Mouse (Mus musculus) left cerebral cortex, postnatal 25 days (tissue): ENCODE results near the gene Actr2. TPM values are rescaled to one million over a fixed set of nuclear protein-coding genes. Genes with fewer than 3 reads are reported as not detected.
"Not testable (repeated sequence)": the region's sequence is repeated elsewhere in the genome, so short reads cannot be mapped to it uniquely, and the experiment has no call there.

Source experiments
- DNase-seq, 2 experiments: peaks; one replicate each; pipeline ENCODE4 v3.0.0; 2022; ENCODE audit warnings: low spot score in 2 of 2, mixed read lengths in 1 of 2
- intact Hi-C: fragments of 180-260 bp; cut with DNase I; formaldehyde crosslinking; loops from one replicate; pipeline ENCODE4 v1.15.1; 2025
- total RNA-seq, 2 experiments: library from RNA; stranded (reverse); gene quantifications; 2 replicates each; pipeline ENCODE4 v1.2.3; 2021

Actr2 gene
- total RNA-seq, 2 experiments from 2014 or later: 270 to 288 TPM

DNA sequence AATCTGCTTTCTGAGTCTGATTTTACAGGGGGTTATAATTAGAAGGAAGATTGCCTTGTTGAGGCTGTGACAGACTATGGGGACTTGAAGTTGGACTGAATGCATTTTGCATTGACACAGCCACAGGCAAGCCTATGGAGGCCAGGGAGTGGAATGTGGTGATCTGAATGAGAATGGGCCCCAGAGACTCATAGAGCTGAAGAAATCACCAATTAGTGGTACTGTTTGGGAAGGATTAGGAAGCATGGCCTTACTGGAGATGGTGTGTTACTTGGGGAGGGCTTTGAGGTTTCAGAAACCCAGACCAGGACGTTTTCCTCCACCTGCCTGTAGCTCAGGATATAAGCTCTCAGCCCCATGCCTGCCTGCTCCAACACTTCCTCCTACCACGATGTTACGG, 53.0 kb downstream of the Actr2 start:
- DNase-seq: no peak
- intact Hi-C loops: no loop called here

DNA sequence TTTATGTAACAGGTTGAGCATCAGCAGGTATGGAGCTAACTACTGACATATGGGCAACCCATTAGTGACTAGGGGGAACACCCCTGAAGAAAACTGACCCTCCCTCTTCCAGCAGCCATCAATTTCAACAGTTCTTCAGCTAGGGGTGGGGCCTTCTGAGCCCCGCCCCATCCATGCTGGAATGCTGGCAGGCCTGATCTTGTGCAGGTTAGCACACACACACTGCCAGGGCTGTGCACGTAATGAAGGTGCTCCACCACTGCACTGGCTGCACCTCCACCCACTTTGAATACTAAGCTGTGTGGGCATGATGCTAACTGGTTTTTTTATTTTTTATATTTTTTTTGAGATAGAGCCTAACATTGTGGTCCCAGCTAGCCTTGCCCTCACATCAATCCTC, 55.3 kb downstream of the Actr2 start:
- DNase-seq: no peak
- intact Hi-C loops: no loop called here

DNA sequence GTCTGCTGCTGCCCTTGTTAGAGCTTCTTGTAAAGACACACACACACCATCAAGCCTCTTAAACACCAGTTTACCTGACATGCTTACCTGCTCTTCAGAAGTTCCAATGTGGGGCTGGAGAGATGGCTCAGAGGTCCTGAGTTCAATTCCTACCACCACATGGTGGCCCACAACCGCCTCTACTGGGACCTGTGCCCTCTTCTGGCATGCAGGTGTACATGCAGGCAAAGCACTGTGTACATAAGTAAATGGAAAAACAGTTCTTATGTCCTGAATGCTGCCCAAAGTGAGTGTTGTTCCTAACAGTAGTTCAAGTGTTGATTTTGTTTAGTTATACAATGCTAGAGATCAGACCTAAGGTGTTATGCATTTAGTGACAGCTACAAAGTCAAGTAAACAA, 56.5 kb downstream of the Actr2 start:
- no peak for DNase-seq
- intact Hi-C loops: no loop called here

DNA sequence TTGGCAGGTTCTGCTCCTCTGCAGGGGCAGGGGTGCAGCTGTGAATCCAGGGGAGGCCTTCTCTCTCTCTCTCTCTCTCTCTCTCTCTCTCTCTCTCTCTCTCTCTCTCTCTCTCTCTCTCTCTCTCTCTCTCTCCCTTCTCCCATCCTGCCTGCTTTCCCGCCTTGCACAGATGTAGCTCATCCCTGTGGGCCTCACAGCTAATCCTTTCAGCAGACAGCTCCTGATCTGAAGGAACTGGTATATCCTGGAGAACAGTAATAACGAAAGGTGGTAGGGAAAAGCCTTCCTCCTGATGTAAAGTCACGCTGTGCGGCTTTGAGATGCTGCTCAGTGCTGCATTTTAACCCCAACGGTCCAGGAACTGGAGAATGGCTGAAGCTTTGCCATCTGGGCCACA, 58.1 kb downstream of the Actr2 start:
- no peak for DNase-seq
- intact Hi-C loops: no loop called here

DNA sequence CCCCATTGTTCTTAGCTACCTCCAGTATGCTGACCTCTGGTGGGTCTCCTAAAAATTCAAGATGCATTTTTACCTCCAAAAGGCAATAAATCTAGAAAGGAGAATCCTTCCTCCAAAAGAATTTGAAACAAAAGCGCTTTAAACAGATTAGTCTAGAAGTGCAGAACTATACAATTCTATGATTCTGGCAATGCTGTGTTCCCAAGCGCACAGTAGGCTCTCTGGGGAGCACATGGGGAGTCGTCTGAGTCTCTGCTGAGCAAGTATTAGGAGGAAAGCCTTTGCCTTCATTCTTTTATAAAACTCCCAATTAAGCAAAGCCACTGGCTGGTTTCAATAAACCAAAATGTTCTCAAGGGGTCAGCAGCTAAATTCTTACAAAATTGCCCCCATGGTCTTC, 58.8 kb downstream of the Actr2 start:
- DNase-seq: no peak
- intact Hi-C loops: no loop called here

DNA sequence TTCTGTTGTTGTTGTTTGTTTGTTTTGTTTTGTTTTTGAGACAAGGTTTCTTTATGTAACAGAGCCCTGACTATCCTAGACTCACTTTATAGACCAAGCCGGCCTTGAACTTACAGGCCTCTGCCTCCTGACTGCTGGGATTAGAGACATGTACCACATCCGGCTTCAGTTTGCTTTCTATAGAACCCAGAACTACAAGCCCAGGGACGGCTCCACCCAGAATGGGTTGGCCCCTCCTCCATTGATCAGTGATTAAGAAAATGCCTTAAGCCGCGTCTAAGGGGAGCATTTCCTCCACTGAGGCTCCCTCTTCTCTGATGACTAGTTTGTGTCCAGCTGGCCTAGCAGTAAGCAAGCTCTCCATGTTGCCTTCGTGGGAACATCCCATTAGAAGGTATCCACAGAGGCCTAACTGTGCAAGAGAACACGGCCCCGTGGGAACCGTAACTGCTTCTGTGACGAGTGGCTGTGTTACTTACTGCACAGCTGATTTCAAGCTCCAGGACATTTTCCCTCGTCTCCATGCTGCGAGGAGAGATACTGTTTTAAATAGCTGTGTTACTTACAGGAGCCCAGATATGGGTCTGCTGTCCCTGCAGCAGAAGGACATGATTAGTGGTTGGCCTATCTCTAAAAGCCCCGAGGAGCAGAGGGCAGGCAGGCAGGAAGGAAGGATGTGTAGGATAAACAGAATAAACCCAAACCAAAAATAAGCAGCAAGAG, 59.7 kb downstream of the Actr2 start:
- intact Hi-C loops: no loop called here
- DNase-seq: no peak

DNA sequence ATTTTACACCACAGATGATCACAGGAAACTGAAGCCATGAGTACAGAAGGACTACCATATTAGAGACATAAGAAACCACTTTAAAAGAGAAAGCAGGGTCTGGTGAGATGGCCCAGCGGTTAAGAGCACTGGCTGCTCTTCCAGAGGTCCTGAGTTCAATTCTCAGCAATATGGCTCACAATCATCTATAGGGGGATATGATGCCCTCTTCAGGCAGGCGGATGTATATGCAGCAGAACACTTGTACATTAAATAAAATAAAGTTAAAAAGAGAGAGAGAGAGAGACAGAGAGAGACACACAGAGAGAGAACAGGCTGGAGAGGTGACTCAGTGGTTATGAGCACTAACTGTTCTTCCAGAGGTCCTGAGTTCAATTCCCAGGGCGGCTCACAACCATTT, 67.1 kb downstream of the Actr2 start:
- intact Hi-C loops: no loop called here
- no peak for DNase-seq

DNA sequence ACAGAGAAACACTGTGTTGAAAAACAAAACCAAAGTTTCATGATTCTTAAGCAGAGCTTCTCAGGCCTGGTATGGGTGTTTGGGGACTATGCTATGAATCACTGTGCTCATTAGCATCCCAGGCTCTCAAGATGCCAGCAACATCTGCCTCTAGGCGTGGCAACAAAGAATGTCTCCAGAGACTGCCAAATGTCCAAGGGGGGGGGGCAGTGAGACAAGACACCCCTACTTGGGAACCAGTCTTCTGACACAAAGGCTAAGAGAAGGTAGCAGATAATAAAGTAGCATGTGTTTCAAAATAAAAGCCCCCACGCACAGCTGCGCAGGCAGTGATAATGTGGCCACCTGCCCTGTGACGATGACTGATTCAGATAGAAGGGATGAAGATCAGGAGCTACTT, 69.5 kb downstream of the Actr2 start:
- intact Hi-C loops: no loop called here
- DNase-seq: peak in 1 of 2 experiments; percentile 81

DNA sequence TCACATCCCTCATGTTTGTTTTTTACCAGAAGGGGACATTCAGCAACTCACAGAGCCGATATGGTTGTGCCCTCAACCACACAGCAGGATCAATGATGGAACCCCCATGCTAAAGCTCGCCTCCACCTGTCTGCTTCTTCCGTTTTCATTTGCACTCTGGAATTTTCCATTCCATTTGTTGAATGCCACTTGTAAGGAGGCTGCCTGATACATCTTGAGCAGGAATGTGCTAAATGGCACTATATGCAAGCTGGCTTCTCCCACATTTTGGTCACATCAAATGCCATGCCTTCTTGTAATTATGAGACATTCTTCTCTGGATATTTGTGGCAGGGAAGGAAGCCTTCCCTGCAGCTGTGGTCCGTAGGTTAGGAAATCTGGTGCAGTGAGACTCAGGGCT, 70.6 kb downstream of the Actr2 start:
- intact Hi-C loops: no loop called here

DNA sequence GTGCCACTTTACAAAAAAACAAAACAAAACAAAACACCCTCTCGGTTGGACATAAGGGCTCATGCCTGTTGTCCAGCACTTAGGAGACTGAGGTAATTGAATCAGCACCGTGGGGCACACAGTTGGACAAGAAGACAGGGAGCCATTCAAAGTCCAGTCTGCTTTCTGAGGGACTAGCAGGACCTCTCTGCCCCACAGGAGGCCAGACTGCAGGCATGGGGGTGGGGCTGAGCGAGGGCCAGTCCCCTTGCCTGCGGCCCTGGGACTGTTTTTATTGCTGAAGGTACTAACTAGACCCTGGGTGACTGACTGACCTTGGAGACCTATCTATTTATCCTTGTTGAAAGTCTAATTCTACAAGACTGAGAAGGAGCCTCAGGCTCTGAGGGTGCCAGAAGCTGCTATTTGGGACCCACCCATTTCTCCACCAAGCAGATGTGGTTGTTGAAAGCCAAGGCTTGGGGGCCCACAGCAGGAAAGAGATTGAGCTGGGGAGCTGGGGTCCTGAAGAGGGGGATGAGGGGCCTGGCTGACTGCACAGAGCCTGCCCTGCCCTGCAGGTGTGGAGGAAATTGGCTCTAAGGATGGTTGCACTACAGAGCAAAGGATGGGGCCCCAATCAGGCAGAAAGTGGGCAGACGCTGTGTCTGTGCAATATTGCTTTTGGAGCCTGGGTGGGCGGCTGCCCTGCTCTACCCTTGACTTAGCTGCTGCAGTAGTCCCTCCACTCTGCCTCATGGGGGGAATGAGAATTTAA, 71.4 kb downstream of the Actr2 start:
- no peak for DNase-seq
- intact Hi-C loops: no loop called here

More for the DNA sequence above, 70.6 kb downstream of the Actr2 start:
- peak in 1 of 2 experiments; percentile 87 for DNase-seq

DNA sequence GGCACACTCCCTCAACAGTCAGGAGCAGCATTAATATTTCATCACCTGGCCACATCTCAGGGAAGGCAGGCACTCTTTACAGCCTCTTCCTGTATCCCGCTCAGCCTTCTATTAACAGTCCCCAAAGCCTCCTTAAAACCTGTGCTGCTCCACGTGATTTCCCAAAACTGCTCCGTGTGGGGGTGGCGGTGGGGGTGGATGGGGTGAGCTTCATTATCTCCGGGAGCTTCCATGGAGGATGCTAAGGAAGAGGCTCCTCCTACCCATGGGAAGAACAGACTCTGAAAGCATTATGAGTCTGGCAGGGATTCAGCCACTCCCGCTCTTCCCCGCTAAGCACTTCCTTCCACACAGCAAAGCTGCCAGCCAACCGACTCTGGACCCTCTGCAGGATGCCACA, 74.0 kb downstream of the Actr2 start:
- peak; percentile 66 to 93 for DNase-seq
- intact Hi-C loops: loop anchor here (1.0 to 5.0 kb wide), 3 partner anchors 56 to 203 kb away; partner anchors contain the start of gene Spred2

DNA sequence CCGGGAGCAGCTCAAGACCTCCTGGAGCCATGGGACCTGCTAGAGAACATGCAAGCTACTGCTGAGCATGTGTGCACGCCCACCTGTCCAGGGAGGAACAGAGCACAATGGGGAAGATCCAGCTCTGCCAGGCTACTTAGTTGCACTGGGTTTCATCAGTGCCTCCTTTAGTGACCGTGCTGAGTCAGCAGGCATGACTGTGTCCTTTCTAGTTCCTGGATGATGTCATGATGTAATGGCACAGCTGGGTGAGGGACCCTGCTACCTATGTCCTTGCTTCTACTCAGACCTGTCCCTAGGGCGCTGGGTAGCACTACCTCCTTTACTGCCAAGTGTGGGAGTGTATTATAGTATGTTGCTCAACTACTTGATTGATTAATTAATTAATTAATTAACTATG, 75.0 kb downstream of the Actr2 start:
- intact Hi-C loops: loop anchor here (1.0 to 5.0 kb wide), 3 partner anchors 55 to 202 kb away; partner anchors contain the start of gene Spred2
- no peak for DNase-seq

DNA sequence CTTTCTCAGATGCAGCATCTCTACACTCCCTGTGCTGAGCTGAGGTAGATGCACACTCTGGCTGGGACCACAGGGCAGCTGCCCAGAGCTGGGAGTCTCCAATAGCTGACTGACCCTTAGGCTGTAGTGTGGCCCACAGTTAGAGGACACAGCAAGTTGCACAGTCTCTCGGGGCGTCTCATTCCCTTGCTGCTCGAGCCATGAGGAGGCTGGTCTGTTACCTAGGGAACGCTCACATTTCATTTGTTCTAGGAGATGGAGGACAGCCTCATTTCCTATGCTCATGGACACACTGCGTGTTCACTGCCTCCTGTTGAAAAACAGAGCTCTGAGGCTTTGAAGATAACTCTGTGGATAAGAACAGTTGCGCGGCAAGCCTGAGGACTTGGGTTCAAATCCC, 76.7 kb downstream of the Actr2 start:
- intact Hi-C loops: loop anchor here (5.0 kb wide), 1 partner anchor 54 kb away; no protein-coding TSS in a partner anchor
- peak in 1 of 2 experiments; percentile 71 for DNase-seq

DNA sequence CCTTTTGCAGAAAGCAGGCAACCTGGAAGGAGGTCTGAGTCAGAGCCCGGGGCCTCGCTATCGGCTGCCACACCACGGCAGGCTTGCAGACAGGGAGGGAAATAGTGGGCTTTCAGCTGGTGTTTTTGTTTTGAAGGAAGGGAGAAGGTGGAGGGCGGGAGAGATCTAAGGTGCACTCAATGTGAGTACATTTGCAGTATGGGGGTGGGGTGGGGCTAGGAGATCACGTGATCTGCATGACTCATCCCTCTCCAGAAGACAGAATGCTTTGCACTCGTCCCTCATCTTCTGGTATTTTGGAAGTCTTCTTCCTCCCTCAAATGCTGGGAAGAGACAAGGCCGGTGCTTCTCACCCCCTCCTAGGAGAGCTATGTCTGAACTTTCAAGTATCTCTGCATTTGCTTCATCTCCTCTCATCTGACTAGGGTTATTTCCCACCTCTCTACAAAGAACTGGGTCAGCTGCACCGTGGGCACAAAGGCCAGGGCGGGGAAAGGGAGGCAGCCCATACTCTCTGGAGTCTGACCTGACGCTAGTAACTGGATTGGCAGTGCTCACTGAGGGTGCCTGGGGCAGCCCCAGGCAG, 77.3 kb downstream of the Actr2 start:
- peak; percentile 68 to 91 for DNase-seq
- intact Hi-C loops: loop anchor here (5.0 kb wide), 1 partner anchor 53 kb away; no protein-coding TSS in a partner anchor

DNA sequence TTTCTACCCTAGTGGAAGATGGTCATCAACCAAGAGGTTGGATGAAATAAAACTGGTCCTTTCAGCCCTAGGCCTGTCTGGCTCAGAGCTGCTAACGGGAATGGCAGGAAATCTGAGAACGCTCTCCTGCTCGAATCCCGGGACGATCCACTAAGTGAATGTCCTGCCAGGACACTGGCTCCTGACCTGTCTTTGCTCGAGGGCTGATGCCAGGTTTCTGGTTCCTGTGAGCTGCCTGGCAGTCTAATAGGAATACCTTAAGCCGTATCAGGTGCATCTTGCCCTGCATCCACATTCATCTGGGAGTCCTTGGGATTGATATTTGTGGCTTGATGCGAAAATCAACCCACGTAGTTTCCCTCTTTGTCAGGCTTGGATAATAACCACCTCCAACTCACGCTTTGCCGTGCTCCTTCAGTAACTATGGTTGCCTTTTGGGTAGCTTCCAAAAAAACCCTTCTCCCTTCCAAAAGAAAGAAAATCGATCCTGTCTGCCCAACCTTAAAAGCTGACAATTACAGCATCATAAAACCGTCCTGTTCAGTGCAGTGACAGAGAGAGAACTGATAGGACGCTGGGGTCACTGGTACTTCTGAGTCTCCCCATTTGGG, 78.3 kb downstream of the Actr2 start:
- intact Hi-C loops: no loop called here
- DNase-seq: no peak

DNA sequence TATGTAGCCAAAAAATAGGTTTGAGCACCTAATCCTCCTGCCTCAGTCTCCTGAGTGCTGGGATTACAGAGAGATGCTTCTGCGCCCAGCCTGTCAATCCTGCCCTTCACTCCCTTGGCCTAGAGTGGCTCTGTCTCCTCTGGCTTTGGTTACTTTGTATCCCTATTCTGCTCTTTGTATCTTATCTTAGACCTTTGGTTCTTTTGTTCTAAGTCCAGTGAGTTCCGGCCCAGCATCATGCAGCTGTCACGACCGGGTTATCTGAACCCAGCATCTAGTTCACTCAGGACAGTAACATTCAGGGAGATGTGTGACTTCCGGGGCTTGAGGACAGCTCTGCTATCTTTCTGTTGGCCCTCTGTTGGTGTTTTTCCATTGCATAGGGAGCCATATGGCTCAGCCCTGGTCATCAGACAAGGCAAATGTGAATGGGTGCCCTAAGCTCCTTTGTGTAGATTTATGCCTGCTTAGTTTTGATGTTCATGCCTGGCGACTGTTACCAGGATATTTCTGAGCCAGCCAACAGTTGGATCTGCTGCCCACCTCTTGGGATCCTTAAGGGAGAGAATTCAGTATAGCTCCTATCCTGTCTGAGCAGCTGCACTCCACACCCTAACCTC, 79.1 kb downstream of the Actr2 start:
- intact Hi-C loops: no loop called here
- peak in 1 of 2 experiments; percentile 69 for DNase-seq

DNA sequence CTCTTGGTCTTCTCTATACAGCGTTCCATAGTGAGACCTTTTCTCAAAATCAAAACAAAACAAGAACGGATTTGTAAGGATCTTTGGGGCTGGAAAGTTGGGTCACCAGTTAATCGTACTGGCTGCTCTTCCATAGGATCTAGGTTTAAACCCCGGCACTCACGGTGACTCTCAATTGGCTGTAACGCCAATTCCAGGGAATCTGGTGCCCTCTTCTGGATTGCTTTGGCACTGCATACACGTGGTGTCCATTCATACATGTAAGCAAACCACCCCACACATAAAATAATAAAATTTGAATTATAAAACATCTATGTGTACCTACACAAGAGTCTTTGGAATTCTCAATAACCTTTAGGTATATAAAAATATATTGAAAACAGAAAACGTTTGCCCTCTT, 81.2 kb downstream of the Actr2 start:
- no peak for DNase-seq
- intact Hi-C loops: no loop called here

DNA sequence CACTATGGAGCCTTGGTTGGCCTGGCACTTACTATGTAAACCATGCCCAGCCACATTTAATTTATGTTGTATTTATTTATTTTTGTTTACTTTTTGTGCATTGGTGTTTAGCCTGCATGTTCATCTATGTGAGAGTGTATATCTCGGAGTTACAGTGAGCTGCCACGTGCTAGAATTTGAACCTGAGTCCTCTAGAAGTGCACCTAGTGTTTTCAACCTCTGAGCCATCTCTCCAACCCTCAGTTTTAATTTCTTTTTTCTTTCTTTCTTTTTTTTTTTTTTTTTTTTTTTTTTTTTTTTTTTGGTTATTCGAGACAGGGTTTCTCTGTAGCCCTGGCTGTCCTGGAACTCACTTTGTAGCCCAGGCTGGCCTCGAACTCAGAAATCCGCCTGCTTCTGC, 81.7 kb downstream of the Actr2 start:
- intact Hi-C loops: not testable (repeated sequence)

DNA sequence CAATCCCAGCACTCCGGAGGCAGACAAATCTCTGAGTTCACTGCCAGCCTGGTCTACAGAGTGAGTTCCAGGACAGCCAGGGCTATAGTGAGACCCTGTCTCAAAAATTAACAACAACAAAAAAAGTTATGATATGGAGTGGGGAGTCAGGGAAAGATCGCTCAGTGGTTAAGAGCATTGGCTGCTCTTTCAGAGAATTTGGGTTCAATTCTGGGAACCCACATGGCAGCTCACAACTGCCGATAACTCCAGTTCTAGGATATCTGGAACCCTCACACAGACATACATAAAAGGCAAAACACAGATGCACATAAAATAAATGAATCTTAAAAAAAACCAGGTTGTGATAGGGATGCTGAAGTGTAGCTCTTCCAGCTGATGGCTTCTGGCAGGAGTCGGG, 83.7 kb downstream of the Actr2 start:
- intact Hi-C loops: no loop called here
- DNase-seq: no peak

More for the DNA sequence above, 81.7 kb downstream of the Actr2 start:
- not testable (repeated sequence) for DNase-seq

DNA sequence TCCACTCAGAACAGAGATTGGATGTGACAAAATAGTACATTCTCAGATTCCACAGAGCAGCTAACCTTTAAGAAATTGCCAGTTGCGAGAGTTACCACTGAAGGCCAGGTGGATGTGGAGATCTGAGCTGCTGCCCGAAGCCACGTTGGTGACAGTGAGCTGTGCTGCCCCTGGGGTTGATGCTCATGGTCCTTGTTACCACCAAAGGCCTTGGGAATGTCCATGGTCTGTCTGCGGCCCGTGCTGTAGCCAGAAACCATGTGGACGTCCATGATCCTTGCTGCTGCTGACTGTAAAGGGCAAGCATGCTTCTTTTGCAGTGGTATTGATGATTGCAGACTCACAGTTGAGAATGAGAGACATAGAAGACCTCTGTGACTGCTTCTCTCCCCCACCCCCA, 84.3 kb downstream of the Actr2 start:
- DNase-seq: no peak
- intact Hi-C loops: no loop called here
